Mouse (Mus musculus) CH12.LX (cell line): Measurements from ENCODE around the gene Inpp5d. TPM values are rescaled to one million over a fixed set of nuclear protein-coding genes. Genes with fewer than 3 reads are reported as not detected.

Source experiments
- DNase-seq: peaks from one replicate; pipeline ENCODE4 v3.0.0-alpha.2; 2013; ENCODE audit errors: extremely low read depth
- H3K27ac ChIP-seq: 2 replicates; pipeline ENCODE4 v1.5.1; 2012; ENCODE audit warnings: low read depth, mild to moderate bottlenecking, control low read depth, moderate library complexity; ENCODE audit not compliant: insufficient read depth
- H3K27me3 ChIP-seq: replicated peaks from 2 replicates; pipeline ENCODE3; 2012; ENCODE audit warnings: inconsistent platforms
- H3K36me3 ChIP-seq, 2 experiments: replicated peaks in 1 of 2; 2 replicates each; pipeline versions ENCODE3 to v1.6.1; 2012; ENCODE audit warnings: inconsistent platforms in 1 of 2, low read length in 1 of 2, mild to moderate bottlenecking in 1 of 2, mixed read lengths in 1 of 2, moderate library complexity in 1 of 2; ENCODE audit not compliant: control insufficient read depth in 1 of 2, insufficient read depth in 1 of 2
- H3K4me1 ChIP-seq, 2 experiments: 2 replicates each; pipeline ENCODE4 v1.6.1; 2012; ENCODE audit warnings: inconsistent platforms in 1 of 2, moderate library complexity in 1 of 2; ENCODE audit not compliant: insufficient read depth in 2 of 2, control insufficient read depth in 1 of 2
- H3K4me2 ChIP-seq: 2 replicates; pipeline ENCODE4 v1.6.1; 2012; ENCODE audit warnings: low read depth, mild to moderate bottlenecking, control low read depth; ENCODE audit not compliant: poor library complexity, insufficient read depth, severe bottlenecking
- H3K4me3 ChIP-seq, 3 experiments: fragments of 150-350 bp in 1 of 3; sonication (generic) in 1 of 3; replicated peaks in 1 of 3; 2 replicates each; pipeline versions ENCODE3 to v1.5.1; 2011 to 2012; ENCODE audit warnings: low read depth in 2 of 3, low read length in 2 of 3, mild to moderate bottlenecking in 2 of 3, moderate library complexity in 2 of 3, control low read depth in 1 of 3, improper control_type of control experiment in 1 of 3, inconsistent platforms in 1 of 3, mixed read lengths in 1 of 3; ENCODE audit not compliant: poor library complexity in 1 of 3
- H3K79me2 ChIP-seq: replicated peaks from 2 replicates; pipeline ENCODE4 v1.6.1; 2012; ENCODE audit warnings: mild to moderate bottlenecking, moderate library complexity; ENCODE audit not compliant: control insufficient read depth, poor library complexity, insufficient read depth, severe bottlenecking; ENCODE audit errors: extremely low read depth
- H3K9ac ChIP-seq: 2 replicates; pipeline ENCODE4 v1.6.1; 2012; ENCODE audit warnings: low read depth, mild to moderate bottlenecking, control low read depth, moderate library complexity; ENCODE audit not compliant: insufficient read depth
- H3K9me3 ChIP-seq: replicated peaks from 2 replicates; pipeline ENCODE3; 2012; ENCODE audit warnings: low read length, inconsistent platforms, mixed read lengths
- BHLHE40 ChIP-seq: IDR thresholded peaks from 2 replicates; pipeline ENCODE4 v1.6.1; 2011; ENCODE audit warnings: mild to moderate bottlenecking, low read depth, low read length, improper control_type of control experiment
- CHD1 ChIP-seq: IDR thresholded peaks from 2 replicates; pipeline ENCODE4 v1.6.1; 2012; ENCODE audit warnings: low read depth, low read length, improper control_type of control experiment, inconsistent platforms
- CHD2 ChIP-seq: IDR thresholded peaks from 2 replicates; pipeline ENCODE4 v1.6.1; 2011; ENCODE audit warnings: low read length, improper control_type of control experiment
- ELF1 ChIP-seq: IDR thresholded peaks from 2 replicates; pipeline ENCODE4 v1.6.1; 2014; ENCODE audit warnings: low read depth, mild to moderate bottlenecking, inconsistent platforms, low read length, improper control_type of control experiment
- EP300 ChIP-seq: IDR thresholded peaks from 2 replicates; pipeline ENCODE4 v1.6.1; 2011; ENCODE audit warnings: low read length, improper control_type of control experiment
- ETS1 ChIP-seq: conservative IDR thresholded peaks from 2 replicates; pipeline ENCODE4 v1.6.1; 2012; ENCODE audit warnings: low read depth, mild to moderate bottlenecking, inconsistent platforms, low read length, improper control_type of control experiment, moderate library complexity
- GABPA ChIP-seq: IDR thresholded peaks from 2 replicates; pipeline ENCODE4 v1.6.1; 2012; ENCODE audit warnings: low read depth, low read length, improper control_type of control experiment, inconsistent platforms; ENCODE audit not compliant: insufficient replicate concordance
- HCFC1 ChIP-seq: IDR thresholded peaks from 2 replicates; pipeline ENCODE4 v1.6.1; 2012; ENCODE audit warnings: low read depth, mild to moderate bottlenecking, inconsistent platforms, low read length, improper control_type of control experiment
- IRF4 ChIP-seq: IDR thresholded peaks from 2 replicates; pipeline ENCODE4 v1.6.1; 2014; ENCODE audit warnings: low read depth, mild to moderate bottlenecking, inconsistent platforms, low read length, improper control_type of control experiment
- JUND ChIP-seq: conservative IDR thresholded peaks from 2 replicates; pipeline ENCODE4 v1.6.1; 2011; ENCODE audit warnings: low read depth, low read length, improper control_type of control experiment
- KAT2A ChIP-seq: IDR thresholded peaks from 2 replicates; pipeline ENCODE4 v1.6.1; 2012; ENCODE audit warnings: low read length, improper control_type of control experiment, inconsistent platforms; ENCODE audit not compliant: insufficient replicate concordance
- MAFK ChIP-seq: IDR thresholded peaks from 2 replicates; pipeline ENCODE4 v1.6.1; 2011; ENCODE audit warnings: low read length, improper control_type of control experiment; ENCODE audit not compliant: insufficient replicate concordance
- MEF2A ChIP-seq: IDR thresholded peaks from 2 replicates; pipeline ENCODE4 v1.6.1; 2014; ENCODE audit warnings: low read depth, mild to moderate bottlenecking, inconsistent platforms, low read length, improper control_type of control experiment, borderline replicate concordance
- MYC ChIP-seq: IDR thresholded peaks from 2 replicates; pipeline ENCODE4 v1.6.1; 2011; ENCODE audit warnings: low read depth, mild to moderate bottlenecking, improper control_type of control experiment, low read length
- NELFE ChIP-seq: IDR thresholded peaks from 2 replicates; pipeline ENCODE4 v1.6.1; 2011; ENCODE audit warnings: low read depth, low read length, improper control_type of control experiment
- NRF1 ChIP-seq: IDR thresholded peaks from 2 replicates; pipeline ENCODE4 v1.6.1; 2014; ENCODE audit warnings: low read depth, mild to moderate bottlenecking, inconsistent platforms, low read length, improper control_type of control experiment, moderate library complexity
- PAX5 ChIP-seq: IDR thresholded peaks from 2 replicates; pipeline ENCODE4 v1.6.1; 2012; ENCODE audit warnings: low read length, inconsistent platforms, mixed read lengths
- POLR2A ChIP-seq: IDR thresholded peaks from 2 replicates; pipeline ENCODE4 v1.6.1; 2011; ENCODE audit warnings: low read depth, mild to moderate bottlenecking, improper control_type of control experiment, low read length
- POLR2AphosphoS2 ChIP-seq: IDR thresholded peaks from 2 replicates; pipeline ENCODE4 v1.6.1; 2011; ENCODE audit warnings: low read depth, low read length, improper control_type of control experiment
- RCOR1 ChIP-seq: conservative IDR thresholded peaks from 2 replicates; pipeline ENCODE4 v1.6.1; 2012; ENCODE audit warnings: low read depth, mild to moderate bottlenecking, inconsistent platforms, low read length, improper control_type of control experiment
- SIN3A ChIP-seq: IDR thresholded peaks from 2 replicates; pipeline ENCODE4 v1.6.1; 2012; ENCODE audit warnings: low read length, improper control_type of control experiment, inconsistent platforms
- TBP ChIP-seq: conservative IDR thresholded peaks from 2 replicates; pipeline ENCODE4 v1.6.1; 2011; ENCODE audit warnings: low read depth, low read length, improper control_type of control experiment
- TCF12 ChIP-seq: IDR thresholded peaks from 2 replicates; pipeline ENCODE4 v1.6.1; 2014; ENCODE audit warnings: low read depth, mild to moderate bottlenecking, inconsistent platforms, low read length, improper control_type of control experiment
- USF1 ChIP-seq: IDR thresholded peaks from 2 replicates; pipeline ENCODE4 v1.6.1; 2014; ENCODE audit warnings: low read depth, mild to moderate bottlenecking, inconsistent platforms, low read length, improper control_type of control experiment
- USF2 ChIP-seq: conservative IDR thresholded peaks from 2 replicates; pipeline ENCODE4 v1.6.1; 2011; ENCODE audit warnings: low read depth, low read length, improper control_type of control experiment
- ZC3H11A ChIP-seq: IDR thresholded peaks from 2 replicates; pipeline ENCODE4 v1.6.1; 2012; ENCODE audit warnings: low read depth, mild to moderate bottlenecking, inconsistent platforms, low read length, improper control_type of control experiment
- ZKSCAN1 ChIP-seq: IDR thresholded peaks from 2 replicates; pipeline ENCODE4 v1.6.1; 2012; ENCODE audit warnings: low read depth, inconsistent platforms, low read length, improper control_type of control experiment, borderline replicate concordance
- ZMIZ1 ChIP-seq: IDR thresholded peaks from 2 replicates; pipeline ENCODE4 v1.6.1; 2012; ENCODE audit warnings: low read depth, mild to moderate bottlenecking, inconsistent platforms, low read length, improper control_type of control experiment
- ZNF384 ChIP-seq: IDR thresholded peaks from 2 replicates; pipeline ENCODE4 v1.6.1; 2012; ENCODE audit warnings: low read depth, low read length, improper control_type of control experiment, inconsistent platforms
- dilution Hi-C: fragments of 300-500 bp; cut with MboI; formaldehyde crosslinking; loops from 2 replicates; pipeline ENCODE4 v1.14.3; 2020; ENCODE audit warnings: low sequenced_read_pairs; ENCODE audit not compliant: extremely low pct_unique_long_range_greater_than_20kb, extremely low pct_ligation_motif_present
- in situ Hi-C: fragments of 300-500 bp; cut with MboI; formaldehyde crosslinking; loops from 3 replicates; pipeline ENCODE4 v1.14.3; 2019; ENCODE audit warnings: low sequenced_read_pairs, low pct_ligation_motif_present, low pct_unique_long_range_greater_than_20kb, mixed read lengths
- polyA plus RNA-seq: library from polyadenylated mRNA; unstranded; fragments of >175 nt; gene quantifications from 2 replicates; pipeline ENCODE4 v1.2.1, GENCODE M21; 2012; ENCODE audit warnings: low read depth; ENCODE audit not compliant: insufficient read length
- total RNA-seq, 2 experiments: library from RNA; depleted of rRNA; stranded (reverse); fragments of 300-350 nt in 1 of 2; fragments of >200 nt in 1 of 2; gene quantifications; 2 replicates each; pipeline ENCODE4 v1.2.3; 2012 to 2014

The Inpp5d gene
- total and polyA plus RNA-seq, 3 experiments, result 97.1 to 109 (median 106) TPM

DNA sequence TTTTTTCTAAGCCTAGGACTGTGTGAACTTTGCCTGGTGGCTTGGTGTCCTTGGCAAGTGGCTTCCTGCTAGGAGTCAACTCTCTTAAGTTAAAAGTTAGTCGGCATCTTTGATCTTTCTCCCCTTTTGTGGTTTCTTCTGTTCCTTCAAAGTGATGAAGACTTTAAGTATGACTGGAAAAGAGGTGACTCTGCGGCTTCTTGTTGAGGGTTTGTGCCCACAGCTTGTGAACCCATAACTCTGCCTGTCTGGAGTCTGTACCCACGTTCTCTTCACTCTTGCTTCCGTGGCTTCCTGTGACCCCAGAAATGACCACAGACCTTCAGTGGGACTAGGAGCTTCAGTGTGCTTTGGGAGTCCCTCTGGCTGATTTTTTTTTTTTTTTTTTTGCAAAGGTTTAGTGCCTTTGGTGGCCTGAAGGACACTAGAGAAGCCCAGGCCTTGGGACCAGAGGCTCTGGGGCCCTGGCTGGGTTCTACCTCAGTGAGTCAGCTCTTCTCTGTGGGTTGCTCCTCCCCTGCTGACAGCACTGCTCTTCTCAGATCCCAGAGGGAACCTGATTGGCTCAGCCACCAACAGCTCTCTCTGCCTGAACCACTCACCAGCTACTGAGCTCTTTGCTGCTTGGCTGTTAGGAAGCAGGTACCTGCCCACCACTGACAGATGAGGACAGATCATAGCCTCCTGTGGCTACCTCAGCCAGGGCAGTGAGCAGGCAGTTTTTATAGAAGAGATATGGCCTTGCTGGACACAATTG, 17.2 kb downstream of the Inpp5d start:
- TF ChIP-seq HCFC1 (no peak; the same call in 1 of the 2 replicates), JUND (no peak), MEF2A (peak; percentile 17; the same call in 1 of the 2 replicates), ETS1 (peak; percentile 50; the same call in 1 of the 2 replicates), BHLHE40 (no peak), NELFE (peak; percentile 52; the same call in 1 of the 2 replicates), PAX5 (no peak), RCOR1 (no peak), TCF12 (peak; percentile 71), KAT2A (no peak), IRF4 (0 out of 2 replicates have a peak, but pooled peaks have one; percentile 2), EP300 (peak; percentile 3; the same call in 1 of the 2 replicates), MAFK (peak; percentile 77; the same call in 1 of the 2 replicates), ZKSCAN1 (no peak), USF2 (no peak), ZMIZ1 (peak; percentile 59; the same call in 1 of the 2 replicates), POLR2A (peak; percentile 72), USF1 (no peak), ELF1 (peak; percentile 56), CHD1 (0 out of 2 replicates have a peak, but pooled peaks have one; percentile 56), GABPA (no peak), ZNF384 (peak; percentile 35), NRF1 (peak; percentile 11; the same call in 1 of the 2 replicates), POLR2AphosphoS2 (peak; percentile 40; the same call in 1 of the 2 replicates), ZC3H11A (no peak), SIN3A (peak; percentile 34; the same call in 1 of the 2 replicates), TBP (peak; percentile 81), CHD2 (peak; percentile 85), MYC (no peak)
- TF ChIP-seq, all 38 proteins: peak for 17
- dilution Hi-C loops (no loop called here), in situ Hi-C loops (no loop called here)
- H3K36me3 ChIP-seq, result peaks cover 42 to 79% of the 10 kb centered on the region in 2 experiments
- H3K79me2 ChIP-seq, result peaks cover 50% of the 10 kb centered on the region
- no peaks in the 10 kb centered on the region for H3K27me3 ChIP-seq
- H3K27ac ChIP-seq, result peak overlapping the region; percentile 100
- peak overlapping the region; percentile 91 for H3K9ac ChIP-seq
- H3K4me1 ChIP-seq, result peaks cover 46 to 85% of the 10 kb centered on the region in 2 experiments
- peak; percentile 97 for DNase-seq
- no peaks in the 10 kb centered on the region for H3K9me3 ChIP-seq
- H3K4me2 ChIP-seq, result peak overlapping the region; percentile 83
- H3K4me3 ChIP-seq, result no peak overlapping the region
